Mouse (Mus musculus) lung, postnatal 0 days (tissue): ENCODE measurements at regions not wholly inside any gene's neighbourhood (a gene's known extent, or its start where the extent isn't known, plus 50 kb on each side); places are given as distances from the start of the nearest gene placed in this dataset.

Source experiments
- CTCF ChIP-seq: IDR thresholded peaks from 2 replicates; pipeline ENCODE4 v1.5.1; 2016; ENCODE audit warnings: antibody characterized with exemption, mild to moderate bottlenecking
- EP300 ChIP-seq: IDR thresholded peaks from 2 replicates; pipeline ENCODE4 v1.6.1; 2016; ENCODE audit warnings: antibody characterized with exemption, mild to moderate bottlenecking, control low read depth

DNA sequence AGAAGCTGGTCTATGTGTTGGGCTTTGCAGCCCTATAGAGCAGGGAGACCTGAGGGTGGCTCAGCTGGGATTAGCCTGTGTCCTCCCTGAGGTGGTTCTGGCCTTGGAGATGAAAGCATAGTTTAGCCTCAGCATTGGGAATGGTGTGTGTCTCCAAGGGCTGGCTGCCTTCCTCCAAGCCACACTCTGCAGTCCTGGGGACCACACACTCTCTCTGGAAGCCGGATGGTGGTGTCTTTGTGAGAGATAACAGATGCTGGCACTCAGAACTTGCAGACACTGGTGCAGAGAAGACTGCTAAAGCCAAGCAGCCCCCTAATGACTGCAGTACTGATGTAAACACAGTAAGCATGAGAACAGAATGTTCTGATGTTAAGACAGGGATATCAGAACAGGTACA is 243.2 kb downstream of the Zfp326 start:
- TF ChIP-seq CTCF: no peak
- TF ChIP-seq EP300: no peak
